Mouse (Mus musculus) liver (tissue): Measurements from ENCODE around the gene Tex2.
"Not testable (repeated sequence)": the region's sequence is repeated elsewhere in the genome, so short reads cannot be mapped to it uniquely, and the experiment has no call there.

Experiments used
- DNase-seq: peaks from one replicate; pipeline ENCODE4 v3.0.0-alpha.2; 2020; ENCODE audit warnings: mixed read lengths

The Tex2 gene

GRCm38 (mm10) chr11:106502631-106503424 lies 110.4 kb downstream of the Tex2 start:
- DNase-seq: no peak

GRCm38 (mm10) chr11:106502159-106502505 lies 111.1 kb downstream of the Tex2 start:
- no peak for DNase-seq

GRCm38 (mm10) chr11:106501308-106502158 lies 111.7 kb downstream of the Tex2 start:
- DNase-seq: peak; percentile 59

GRCm38 (mm10) chr11:106500393-106501307 lies 112.6 kb downstream of the Tex2 start:
- DNase-seq: peak; percentile 93

- DNase-seq: no peak
Measured at GRCm38 (mm10) chr11:106498739-106499379, 114.4 kb downstream of the Tex2 start.

- no peak for DNase-seq
Measured at GRCm38 (mm10) chr11:106497926-106498325, 115.3 kb downstream of the Tex2 start.

- DNase-seq: not testable (repeated sequence)
Measured at GRCm38 (mm10) chr11:106497009-106497408, 116.2 kb downstream of the Tex2 start.

GRCm38 (mm10) chr11:106492984-106493669 lies 120.1 kb downstream of the Tex2 start:
- DNase-seq: no peak

GRCm38 (mm10) chr11:106491393-106491792 lies 121.8 kb downstream of the Tex2 start:
- DNase-seq: peak; percentile 50

- not testable (repeated sequence) for DNase-seq
Measured at GRCm38 (mm10) chr11:106490600-106490999, 122.6 kb downstream of the Tex2 start.

- DNase-seq: no peak
Measured at GRCm38 (mm10) chr11:106490057-106490456, 123.2 kb downstream of the Tex2 start.

- no peak for DNase-seq
Measured at GRCm38 (mm10) chr11:106489036-106489693, 124.1 kb downstream of the Tex2 start.

GRCm38 (mm10) chr11:106488126-106488561 lies 125.1 kb downstream of the Tex2 start:
- DNase-seq: no peak

- DNase-seq: peak; percentile 96
Measured at GRCm38 (mm10) chr11:106487733-106488115, 125.5 kb downstream of the Tex2 start, which contains the start of gene Ern1. TSS of gene Ern1 (minus strand) at chr11:106487852.

GRCm38 (mm10) chr11:106486866-106487732 lies 126.1 kb downstream of the Tex2 start:
- peak; percentile 64 for DNase-seq

- DNase-seq: peak; percentile 50
Measured at GRCm38 (mm10) chr11:106486042-106486865, 127.0 kb downstream of the Tex2 start.

- no peak for DNase-seq
Measured at GRCm38 (mm10) chr11:106485611-106486010, 127.6 kb downstream of the Tex2 start.

GRCm38 (mm10) chr11:106484875-106485274 lies 128.3 kb downstream of the Tex2 start:
- no peak for DNase-seq

GRCm38 (mm10) chr11:106482867-106483266 lies 130.4 kb downstream of the Tex2 start:
- no peak for DNase-seq
